ENCODE assay signal across 20 mouse cellular contexts in genomic region chr6:104688439-104689125, GRCm38 (mm10).
DNase-seq lines count a peak whose midpoint lies in the region; ATAC-seq and TF ChIP-seq lines count a peak whose summit lies in the region.
"Had no signal": no experiment of that assay in that cellular context is flagged by ENCODE, and none has a peak within 500 bp of the region (broad histone marks: within the 10 kb centered on the region; RNA-seq: fewer than 3 reads in every experiment).

No protein-coding gene starts in this region.

- H3K4me3 ChIP-seq in hindbrain, embryonic 14.5 days (replicated peaks; ENCODE audit: low read length), result no peak overlapping the region
- no peak overlapping the region for H3K4me3 ChIP-seq in hindbrain, embryonic 10.5 days
- H3K4me3 ChIP-seq in limb, embryonic 12.5 days (replicated peaks), result no peak overlapping the region
- H3K4me3 ChIP-seq: forebrain, embryonic 13.5 days; heart, embryonic 10.5 days; hindbrain, embryonic 15.5 days had no signal

- TF ChIP-seq POLR2A in brain, embryonic 14.5 days (IDR thresholded peaks at IDR 0.05; ENCODE audit: borderline replicate concordance, extremely low read depth, insufficient read depth, insufficient read length, poor library complexity, severe bottlenecking), result no peak

- H3K27me3 ChIP-seq in hindbrain, embryonic 14.5 days (ENCODE audit: control insufficient read depth, insufficient read depth, low read length), result no peaks in the 10 kb centered on the region
- no peaks in the 10 kb centered on the region for H3K27me3 ChIP-seq in hindbrain, embryonic 10.5 days (ENCODE audit: insufficient read depth, poor library complexity, severe bottlenecking)
- H3K27me3 ChIP-seq in limb, embryonic 12.5 days, result no peaks in the 10 kb centered on the region
- H3K27me3 ChIP-seq: forebrain, embryonic 13.5 days; hindbrain, embryonic 15.5 days; Patski had no signal

- ATAC-seq in hindbrain, embryonic 14.5 days (ENCODE audit: low FRiP score), result no peak
- peak; percentile 93 for ATAC-seq in limb, embryonic 12.5 days (ENCODE audit: insufficient number of reproducible peaks, insufficient read depth, low FRiP score, low TSS enrichment, low read depth)
- no peak for ATAC-seq in monocyte, adult 5-6 weeks (replicated peaks; ENCODE audit: insufficient number of reproducible peaks, low FRiP score, low TSS enrichment, poor library complexity, severe bottlenecking)
- ATAC-seq: CD4-positive, CD25-positive, alpha-beta regulatory T cell, adult 4 months; forebrain, embryonic 13.5 days; Patski had no signal

- TF ChIP-seq CTCF in brain, embryonic 14.5 days (IDR thresholded peaks at IDR 0.05; ENCODE audit: borderline replicate concordance, extremely low read depth, insufficient read depth, insufficient read length), result no peak

- H3K9me3 ChIP-seq in hindbrain, embryonic 14.5 days (ENCODE audit: control insufficient read depth, low read length), result no peaks in the 10 kb centered on the region
- no peaks in the 10 kb centered on the region for H3K9me3 ChIP-seq in hindbrain, embryonic 10.5 days
- no peaks in the 10 kb centered on the region for H3K9me3 ChIP-seq in limb, embryonic 12.5 days
- H3K9me3 ChIP-seq: forebrain, embryonic 13.5 days; heart, embryonic 10.5 days; hindbrain, embryonic 15.5 days had no signal

- peak; percentile 28 for DNase-seq in hindbrain, embryonic 14.5 days (ENCODE audit: low spot score)
- DNase-seq in hindbrain, embryonic 10.5 days (ENCODE audit: low spot score), result no peak
- DNase-seq in brain, embryonic 14.5 days (ENCODE audit: low read depth), result peak; percentile 8
- peak; percentile 96 for DNase-seq in cerebellum, adult 9-10 months
- no peak for DNase-seq in spleen, adult 12 weeks (ENCODE audit: low spot score)
- DNase-seq: adrenal gland, adult 8-10 months; gastrocnemius, postnatal 36 days; kidney, adult 11 months; lung, adult 18-20 months; lung, postnatal 14 days; midbrain, embryonic 14.5 days had no signal

- no peaks in the 10 kb centered on the region for H3K4me1 ChIP-seq in hindbrain, embryonic 14.5 days (replicated peaks; ENCODE audit: control insufficient read depth, insufficient read depth, low read length)
- no peaks in the 10 kb centered on the region for H3K4me1 ChIP-seq in hindbrain, embryonic 10.5 days (replicated peaks)
- H3K4me1 ChIP-seq in limb, embryonic 12.5 days (replicated peaks), result no peaks in the 10 kb centered on the region
- H3K4me1 ChIP-seq: forebrain, embryonic 13.5 days; heart, embryonic 10.5 days; hindbrain, embryonic 15.5 days had no signal

- no peak overlapping the region for H3K9ac ChIP-seq in hindbrain, embryonic 14.5 days
- no peak overlapping the region for H3K9ac ChIP-seq in limb, embryonic 12.5 days (replicated peaks)
- H3K9ac ChIP-seq: forebrain, embryonic 13.5 days; hindbrain, embryonic 15.5 days had no signal

- H3K27ac ChIP-seq in hindbrain, embryonic 14.5 days, result no peak overlapping the region
- H3K27ac ChIP-seq in hindbrain, embryonic 10.5 days, result no peak overlapping the region
- no peak overlapping the region for H3K27ac ChIP-seq in limb, embryonic 12.5 days
- H3K27ac ChIP-seq: forebrain, embryonic 13.5 days; heart, embryonic 10.5 days; hindbrain, embryonic 15.5 days; stomach, postnatal 0 days had no signal

- no peaks in the 10 kb centered on the region for H3K36me3 ChIP-seq in hindbrain, embryonic 14.5 days (replicated peaks; ENCODE audit: control insufficient read depth, insufficient read depth)
- H3K36me3 ChIP-seq in hindbrain, embryonic 10.5 days, result no peaks in the 10 kb centered on the region
- H3K36me3 ChIP-seq in limb, embryonic 12.5 days, result no peaks in the 10 kb centered on the region
- H3K36me3 ChIP-seq: heart, embryonic 10.5 days; hindbrain, embryonic 15.5 days had no signal

- no peak overlapping the region for H3K4me2 ChIP-seq in hindbrain, embryonic 14.5 days (replicated peaks)
- no peak overlapping the region for H3K4me2 ChIP-seq in limb, embryonic 12.5 days
- H3K4me2 ChIP-seq: forebrain, embryonic 13.5 days; hindbrain, embryonic 15.5 days; liver, embryonic 11.5 days had no signal

- WGBS in hindbrain, embryonic 14.5 days, result 80% methylated on average over 6 of the region's 6 CpGs
- 90% methylated on average over 6 of the region's 6 CpGs for WGBS in hindbrain, embryonic 10.5 days
- WGBS in limb, embryonic 12.5 days, result 44% methylated on average over 6 of the region's 6 CpGs

Comparison
In these comparisons a context has a peak if more than half of its experiments do, and no peak if none do; other contexts are left out.
1. DNase-seq: peak in hindbrain, embryonic 14.5 days (single experiment), brain, embryonic 14.5 days (single experiment) and cerebellum, adult 9-10 months (single experiment); none in hindbrain, embryonic 10.5 days (single experiment) and spleen, adult 12 weeks (single experiment).